ENCODE assay signal across 28 mouse cellular contexts in genomic region chr15:42073486-42073885, GRCm38 (mm10).
"Had no signal": no experiment of that assay in that cellular context is flagged by ENCODE, and none has a peak within 500 bp of the region (broad histone marks: within the 10 kb centered on the region; RNA-seq: fewer than 3 reads in every experiment).

No protein-coding gene starts in this region.

- DNase-seq: cerebellum, adult 8-10 months; cerebellum, adult 9-10 months; cerebellum, adult 9-11 months; cerebellum, postnatal 10 days; cerebellum, postnatal 14 days; cerebellum, postnatal 25 days; cerebellum, postnatal 36 days; embryo, embryonic 11 days; forebrain, postnatal 0 days; gastrocnemius, adult 2 months; gastrocnemius, postnatal 10 days; gastrocnemius, postnatal 14 days; gastrocnemius, postnatal 25 days; gastrocnemius, postnatal 36 days; heart, adult 11 months; heart, adult 18-20 months; heart, adult 2 months had no signal

- H3K9ac ChIP-seq: embryonic facial prominence, embryonic 12.5 days; embryonic facial prominence, embryonic 13.5 days; embryonic facial prominence, embryonic 15.5 days; forebrain, embryonic 12.5 days; forebrain, embryonic 13.5 days; forebrain, embryonic 15.5 days; forebrain, postnatal 0 days had no signal

- H3K36me3 ChIP-seq: embryonic facial prominence, embryonic 10.5 days; embryonic facial prominence, embryonic 12.5 days; embryonic facial prominence, embryonic 13.5 days; embryonic facial prominence, embryonic 15.5 days; forebrain, embryonic 10.5 days; forebrain, embryonic 12.5 days; forebrain, embryonic 15.5 days had no signal

- H3K27ac ChIP-seq: embryonic facial prominence, embryonic 10.5 days; embryonic facial prominence, embryonic 12.5 days; embryonic facial prominence, embryonic 13.5 days; embryonic facial prominence, embryonic 15.5 days; forebrain, embryonic 10.5 days; forebrain, embryonic 12.5 days; forebrain, embryonic 13.5 days; forebrain, embryonic 15.5 days; gastrocnemius, adult 2 months; heart, adult 2 months had no signal

- H3K27me3 ChIP-seq: embryonic facial prominence, embryonic 12.5 days; embryonic facial prominence, embryonic 13.5 days; embryonic facial prominence, embryonic 15.5 days; forebrain, embryonic 12.5 days; forebrain, embryonic 13.5 days; forebrain, embryonic 15.5 days had no signal

- ATAC-seq: forebrain, embryonic 13.5 days; forebrain, embryonic 14.5 days; forebrain, embryonic 15.5 days; forebrain, embryonic 16.5 days; forebrain, postnatal 0 days had no signal

- H3K9me3 ChIP-seq: embryonic facial prominence, embryonic 10.5 days; embryonic facial prominence, embryonic 12.5 days; embryonic facial prominence, embryonic 13.5 days; embryonic facial prominence, embryonic 15.5 days; forebrain, embryonic 10.5 days; forebrain, embryonic 12.5 days; forebrain, embryonic 13.5 days; forebrain, embryonic 15.5 days had no signal

- H3K4me3 ChIP-seq: embryonic facial prominence, embryonic 10.5 days; embryonic facial prominence, embryonic 12.5 days; embryonic facial prominence, embryonic 13.5 days; embryonic facial prominence, embryonic 15.5 days; erythroblast, embryonic 14.5 days; forebrain, embryonic 10.5 days; forebrain, embryonic 12.5 days; forebrain, embryonic 13.5 days; forebrain, embryonic 15.5 days; gastrocnemius, adult 2 months; heart, adult 2 months had no signal

- H3K4me2 ChIP-seq: embryonic facial prominence, embryonic 12.5 days; embryonic facial prominence, embryonic 13.5 days; embryonic facial prominence, embryonic 15.5 days; forebrain, embryonic 12.5 days; forebrain, embryonic 13.5 days; forebrain, embryonic 15.5 days had no signal
